Mouse (Mus musculus) C2C12 (cell line): Measurements from ENCODE around the gene Zdhhc9.

Experiments
- CEBPB ChIP-seq: IDR thresholded peaks from one replicate; pipeline ENCODE4 v1.6.1; 2011; ENCODE audit warnings: low read depth, mild to moderate bottlenecking, control low read depth, moderate library complexity
- CTCF ChIP-seq: IDR thresholded peaks from one replicate; pipeline ENCODE4 v1.5.1; 2011; ENCODE audit not compliant: control insufficient read depth, insufficient read depth, insufficient read length
- FOSL1 ChIP-seq: IDR thresholded peaks from one replicate; pipeline ENCODE4 v1.8.0; 2011; ENCODE audit warnings: mild to moderate bottlenecking, low read length; ENCODE audit not compliant: poor library complexity, insufficient read depth, severe bottlenecking
- MAX ChIP-seq: IDR thresholded peaks from one replicate; pipeline ENCODE4 v1.6.1; 2011; ENCODE audit warnings: mild to moderate bottlenecking, control low read depth
- MYOD1 ChIP-seq: IDR thresholded peaks from one replicate; pipeline ENCODE4 v1.6.1; 2011; ENCODE audit warnings: low read depth; ENCODE audit not compliant: control insufficient read depth, insufficient read length
- MYOG ChIP-seq: IDR thresholded peaks from one replicate; pipeline ENCODE4 v1.6.1; 2011; ENCODE audit not compliant: control insufficient read depth, insufficient read length; ENCODE audit errors: extremely low read depth
- USF1 ChIP-seq: IDR thresholded peaks from one replicate; pipeline ENCODE4 v1.6.1; 2011; ENCODE audit warnings: low read depth, mild to moderate bottlenecking, control low read depth, moderate library complexity

DNA sequence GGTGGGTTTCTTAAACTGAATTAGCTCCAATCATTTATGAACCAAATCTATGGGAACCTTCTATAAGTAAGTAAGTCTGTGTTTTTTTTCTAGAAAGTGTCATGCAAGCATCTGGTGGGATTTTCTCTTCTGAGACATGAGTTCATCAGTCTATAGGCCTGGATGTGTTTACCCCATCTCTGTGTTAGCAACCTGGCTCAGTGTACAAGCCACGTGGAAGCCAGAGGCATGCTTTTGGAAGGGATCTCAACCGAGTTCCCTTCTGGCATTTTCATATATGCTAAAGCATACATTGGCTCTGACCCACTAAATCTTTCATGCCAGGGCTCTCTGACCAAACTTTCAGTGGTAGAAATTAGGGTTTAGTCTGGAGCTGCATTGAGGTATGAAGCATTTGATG is 54.7 kb downstream of the Zdhhc9 start:
- TF ChIP-seq CTCF = no peak
- TF ChIP-seq USF1 = no peak
- no peak for TF ChIP-seq CEBPB
- no peak for TF ChIP-seq MAX
- no peak for TF ChIP-seq MYOG
- TF ChIP-seq FOSL1 = no peak
- no peak for TF ChIP-seq MYOD1
